Mouse (Mus musculus): ENCODE data around the gene Plagl2. TPM values are rescaled to one million over a fixed set of nuclear protein-coding genes. Genes with fewer than 3 reads are reported as not detected.

The Plagl2 gene
- polyA plus RNA-seq, 1 experiment, result 14.5 TPM

DNA sequence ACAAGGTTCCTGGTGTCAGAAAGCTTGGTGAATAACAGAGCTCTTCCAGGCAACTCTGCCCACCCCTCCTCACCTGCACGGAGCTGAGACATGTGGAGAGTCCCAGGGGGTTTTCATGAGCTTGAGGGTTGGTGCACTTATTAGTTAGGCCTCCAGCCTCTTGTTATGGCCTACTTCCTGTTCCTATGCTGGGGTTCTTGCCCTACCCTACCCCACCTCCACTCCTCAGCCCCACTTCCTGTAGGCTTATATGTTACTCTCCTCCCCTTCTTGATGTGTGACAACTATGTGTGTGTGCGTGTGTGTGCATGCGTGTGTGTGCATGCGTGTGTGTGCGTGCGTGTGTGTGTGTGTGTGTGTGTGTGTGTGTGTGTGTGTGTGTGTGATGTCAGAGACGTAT, 21.8 kb upstream of the Plagl2 start:
- TF ChIP-seq CTCF (IDR thresholded peaks at IDR 0.05; ENCODE audit: borderline replicate concordance, extremely low read depth, insufficient read depth, insufficient read length), result no peak
- TF ChIP-seq POLR2A (IDR thresholded peaks at IDR 0.05; ENCODE audit: borderline replicate concordance, extremely low read depth, insufficient read depth, insufficient read length, poor library complexity, severe bottlenecking), result no peak
- DNase-seq (ENCODE audit: low read depth), result no peak

DNA sequence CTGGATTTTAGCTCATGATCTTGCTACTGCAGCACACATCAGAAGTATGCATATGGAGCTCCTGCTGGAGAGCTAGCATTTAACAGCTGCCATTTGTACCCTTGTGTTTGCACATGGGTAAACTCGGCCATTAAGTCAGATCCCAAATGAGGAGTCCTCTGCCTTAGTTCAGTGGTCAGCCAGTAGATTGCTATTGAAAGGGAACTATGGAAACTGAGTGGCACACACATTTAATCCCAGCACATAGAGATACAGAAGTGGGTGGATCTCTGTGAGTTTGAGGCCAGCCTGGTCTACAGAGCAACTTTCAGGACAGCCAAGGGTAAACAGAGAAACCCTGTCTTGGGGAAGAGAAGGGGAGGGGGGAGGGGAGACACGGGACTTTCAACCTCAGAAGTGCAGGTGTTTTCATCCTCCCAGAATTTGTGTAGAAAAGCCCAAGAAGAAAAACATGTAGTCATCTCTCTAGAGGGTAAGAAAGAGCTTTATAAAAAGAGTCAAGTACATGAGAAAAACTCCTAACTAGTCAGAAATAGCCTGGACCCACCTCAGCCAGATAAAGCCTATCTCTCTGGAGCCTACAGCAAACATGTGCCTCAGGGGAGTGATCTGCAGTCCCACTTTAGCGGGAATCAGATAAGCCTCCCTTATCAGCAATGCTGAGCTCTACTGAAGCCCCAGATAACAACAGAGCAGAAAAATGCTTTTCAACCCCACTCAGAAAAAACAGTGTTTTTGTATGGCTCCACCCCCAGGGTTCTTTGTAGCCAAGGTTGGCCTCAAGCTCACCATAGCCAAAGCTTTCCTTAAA, 18.8 kb upstream of the Plagl2 start:
- DNase-seq (ENCODE audit: low read depth), result no peak
- TF ChIP-seq POLR2A (IDR thresholded peaks at IDR 0.05; ENCODE audit: borderline replicate concordance, extremely low read depth, insufficient read depth, insufficient read length, poor library complexity, severe bottlenecking) (no peak), CTCF (IDR thresholded peaks at IDR 0.05; ENCODE audit: borderline replicate concordance, extremely low read depth, insufficient read depth, insufficient read length) (no peak)

DNA sequence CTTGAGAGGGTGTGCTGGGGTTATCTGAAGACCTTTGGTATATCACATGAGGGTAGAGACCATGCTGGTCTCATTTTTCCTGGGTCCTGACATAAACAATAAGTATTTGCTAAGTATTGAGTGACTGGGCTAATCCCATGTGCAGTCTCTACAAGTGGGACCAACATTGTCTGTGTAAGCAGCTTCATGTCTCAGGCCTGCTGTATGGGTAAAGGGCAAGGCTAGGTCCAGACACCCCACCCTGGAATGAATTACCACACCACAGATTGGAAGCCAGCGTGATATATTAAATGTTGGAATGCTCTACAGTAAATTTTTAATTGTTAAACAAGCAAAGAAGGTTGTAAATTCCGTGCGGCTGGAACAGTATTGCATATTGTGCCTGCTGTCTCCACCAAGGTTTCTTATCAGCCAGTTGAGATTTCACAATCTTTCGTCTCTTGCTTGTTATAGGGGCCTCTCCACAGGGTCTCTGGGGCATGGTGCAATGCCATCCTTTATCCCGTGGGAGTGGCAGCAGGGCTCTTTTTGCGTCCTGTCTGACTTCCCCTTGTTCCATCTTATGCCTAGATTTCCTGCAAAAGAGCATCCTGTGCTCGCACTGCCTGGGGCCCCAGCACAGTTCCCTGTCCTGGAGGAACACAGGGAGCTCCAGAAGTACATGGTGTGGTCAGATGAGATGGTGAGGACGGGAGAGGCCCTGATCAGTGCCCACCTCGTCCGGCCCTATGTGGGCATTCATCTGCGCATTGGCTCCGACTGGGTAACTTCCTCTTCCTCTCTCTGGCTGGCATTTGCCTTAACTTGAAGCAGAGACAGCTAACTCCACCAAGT, 18.0 kb upstream of the Plagl2 start:
- no peak for DNase-seq (ENCODE audit: low read depth)
- TF ChIP-seq CTCF (IDR thresholded peaks at IDR 0.05; ENCODE audit: borderline replicate concordance, extremely low read depth, insufficient read depth, insufficient read length) (no peak), POLR2A (IDR thresholded peaks at IDR 0.05; ENCODE audit: borderline replicate concordance, extremely low read depth, insufficient read depth, insufficient read length, poor library complexity, severe bottlenecking) (no peak)

DNA sequence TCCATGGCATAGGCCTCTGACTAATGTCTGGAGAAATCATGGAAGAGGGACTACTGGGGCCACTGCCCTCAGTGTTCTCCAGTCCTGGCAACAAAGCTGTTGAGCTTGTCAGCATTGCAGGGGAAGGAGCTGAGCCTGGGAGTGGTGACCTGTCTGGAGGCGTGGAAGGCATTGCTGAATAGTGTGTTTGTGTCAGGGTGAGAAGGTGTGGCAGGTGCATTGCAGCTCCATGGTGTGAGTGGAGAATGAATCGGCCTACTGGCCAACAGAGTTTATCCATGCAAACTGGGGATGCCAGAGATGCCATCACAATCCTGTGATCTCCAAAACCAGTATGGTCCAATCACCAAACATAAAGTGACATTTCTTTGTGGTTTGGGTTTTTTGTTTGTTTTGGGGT, 15.4 kb upstream of the Plagl2 start:
- TF ChIP-seq POLR2A (IDR thresholded peaks at IDR 0.05; ENCODE audit: borderline replicate concordance, extremely low read depth, insufficient read depth, insufficient read length, poor library complexity, severe bottlenecking) (no peak), CTCF (IDR thresholded peaks at IDR 0.05; ENCODE audit: borderline replicate concordance, extremely low read depth, insufficient read depth, insufficient read length) (no peak)
- no peak for DNase-seq (ENCODE audit: low read depth)

DNA sequence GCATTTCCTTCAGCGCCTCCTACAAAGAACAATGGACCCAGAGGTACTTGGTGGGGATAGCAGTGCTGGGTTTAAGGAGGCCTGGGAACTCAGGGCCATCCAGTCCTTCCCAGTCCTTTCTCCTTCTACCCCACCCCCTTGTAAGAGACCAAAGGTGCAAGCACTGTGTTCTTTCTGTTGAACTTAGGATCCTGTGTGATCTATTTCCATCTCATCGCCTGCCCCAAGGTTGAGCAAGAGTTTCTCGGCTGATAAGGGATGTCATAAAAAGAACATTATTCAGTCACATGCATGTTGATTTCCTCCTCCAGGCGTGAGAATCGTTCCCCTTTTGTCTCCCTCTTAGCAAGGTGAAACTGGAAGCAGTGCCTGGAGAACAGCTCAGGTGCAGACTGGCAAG, 8.5 kb upstream of the Plagl2 start:
- no peak for TF ChIP-seq POLR2A (IDR thresholded peaks at IDR 0.05; ENCODE audit: borderline replicate concordance, extremely low read depth, insufficient read depth, insufficient read length, poor library complexity, severe bottlenecking)
- TF ChIP-seq CTCF (IDR thresholded peaks at IDR 0.05; ENCODE audit: borderline replicate concordance, extremely low read depth, insufficient read depth, insufficient read length), result no peak

DNA sequence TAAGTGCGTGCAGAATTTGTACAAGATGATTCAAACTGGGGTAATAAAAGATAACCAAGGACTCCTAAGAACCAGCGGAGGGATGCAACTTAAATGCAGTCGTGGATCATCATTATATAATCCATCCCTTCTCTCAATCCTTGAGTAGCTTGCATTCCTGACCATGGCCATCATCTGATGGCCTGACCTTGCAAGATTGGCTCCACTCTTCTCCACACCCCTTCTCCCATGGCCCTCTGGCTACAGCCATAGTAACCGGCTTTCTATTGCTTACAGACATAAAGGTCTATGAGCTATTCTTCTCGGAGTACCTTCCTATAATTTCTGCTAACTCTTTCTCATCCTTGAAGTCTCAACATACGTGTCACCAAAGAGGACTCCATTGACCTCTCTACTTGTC, 930 bp upstream of the Plagl2 start:
- no peak for DNase-seq (ENCODE audit: low read depth)
- TF ChIP-seq POLR2A (IDR thresholded peaks at IDR 0.05; ENCODE audit: borderline replicate concordance, extremely low read depth, insufficient read depth, insufficient read length, poor library complexity, severe bottlenecking), result no peak
- TF ChIP-seq CTCF (IDR thresholded peaks at IDR 0.05; ENCODE audit: borderline replicate concordance, extremely low read depth, insufficient read depth, insufficient read length), result no peak

More for the DNA sequence above, 8.5 kb upstream of the Plagl2 start:
- DNase-seq (ENCODE audit: low read depth), result no peak

DNA sequence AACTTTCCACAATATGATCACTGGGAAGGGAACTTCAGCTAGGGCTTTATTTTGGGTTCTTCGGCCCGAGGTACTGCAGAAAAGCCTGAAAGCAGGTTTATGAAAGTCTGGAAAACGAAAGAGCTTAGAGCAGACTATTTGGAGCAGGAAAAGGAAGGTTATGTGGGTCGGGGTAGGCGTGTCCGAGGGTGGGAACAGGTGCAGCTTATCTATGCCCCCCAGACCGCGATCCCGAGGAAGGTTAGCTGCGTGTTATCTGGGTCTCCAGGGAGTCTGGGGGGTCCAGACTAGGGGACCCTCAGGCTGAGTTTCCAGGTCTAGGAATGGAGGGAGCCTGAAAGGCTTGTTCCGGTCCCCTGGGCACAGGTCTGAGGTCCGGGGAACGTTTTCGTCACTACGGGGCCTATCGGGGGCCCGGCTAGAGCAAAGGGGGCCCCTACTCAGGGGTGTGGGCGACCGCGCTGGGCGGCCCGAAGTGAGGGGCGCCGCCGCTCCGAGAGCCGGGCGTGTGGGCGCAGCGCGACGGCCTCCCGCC, 458 bp downstream of the Plagl2 start:
- TF ChIP-seq POLR2A (IDR thresholded peaks at IDR 0.05; ENCODE audit: borderline replicate concordance, extremely low read depth, insufficient read depth, insufficient read length, poor library complexity, severe bottlenecking), result no peak
- TF ChIP-seq CTCF (IDR thresholded peaks at IDR 0.05; ENCODE audit: borderline replicate concordance, extremely low read depth, insufficient read depth, insufficient read length), result no peak
- DNase-seq (ENCODE audit: low read depth), result peak; percentile 30

DNA sequence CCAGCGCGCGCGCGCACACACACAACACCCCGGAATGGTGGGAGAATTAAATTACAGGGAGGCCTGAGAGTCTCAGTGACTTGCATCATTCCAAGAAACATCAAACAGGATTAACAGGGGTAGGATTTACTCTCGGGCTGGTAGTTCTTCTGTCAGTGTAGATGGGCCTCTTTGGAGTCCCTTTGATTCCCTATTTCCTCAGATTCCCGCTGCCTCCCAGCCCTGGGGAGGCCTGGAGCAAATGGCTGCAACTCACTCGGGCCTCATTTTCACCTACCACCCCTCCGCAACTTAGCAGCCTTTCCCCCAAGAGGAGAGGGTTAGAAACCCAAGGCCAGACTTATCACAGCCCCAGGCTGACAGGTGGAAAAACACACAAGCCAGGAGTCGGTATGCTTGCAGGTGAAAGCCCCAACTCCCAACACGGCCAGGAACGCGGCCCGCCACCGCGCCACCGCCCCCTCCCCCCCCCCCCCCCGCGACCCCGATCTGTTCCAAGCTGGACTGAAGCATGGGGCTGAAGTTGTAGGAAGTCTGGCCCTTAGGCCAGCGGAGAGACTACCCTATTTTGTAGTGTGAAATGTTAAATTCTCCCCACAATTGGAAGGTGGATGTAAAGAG, 1.3 kb downstream of the Plagl2 start:
- TF ChIP-seq CTCF (IDR thresholded peaks at IDR 0.05; ENCODE audit: borderline replicate concordance, extremely low read depth, insufficient read depth, insufficient read length) (no peak), POLR2A (IDR thresholded peaks at IDR 0.05; ENCODE audit: borderline replicate concordance, extremely low read depth, insufficient read depth, insufficient read length, poor library complexity, severe bottlenecking) (no peak)
- peak; percentile 55 for DNase-seq (ENCODE audit: low read depth)

DNA sequence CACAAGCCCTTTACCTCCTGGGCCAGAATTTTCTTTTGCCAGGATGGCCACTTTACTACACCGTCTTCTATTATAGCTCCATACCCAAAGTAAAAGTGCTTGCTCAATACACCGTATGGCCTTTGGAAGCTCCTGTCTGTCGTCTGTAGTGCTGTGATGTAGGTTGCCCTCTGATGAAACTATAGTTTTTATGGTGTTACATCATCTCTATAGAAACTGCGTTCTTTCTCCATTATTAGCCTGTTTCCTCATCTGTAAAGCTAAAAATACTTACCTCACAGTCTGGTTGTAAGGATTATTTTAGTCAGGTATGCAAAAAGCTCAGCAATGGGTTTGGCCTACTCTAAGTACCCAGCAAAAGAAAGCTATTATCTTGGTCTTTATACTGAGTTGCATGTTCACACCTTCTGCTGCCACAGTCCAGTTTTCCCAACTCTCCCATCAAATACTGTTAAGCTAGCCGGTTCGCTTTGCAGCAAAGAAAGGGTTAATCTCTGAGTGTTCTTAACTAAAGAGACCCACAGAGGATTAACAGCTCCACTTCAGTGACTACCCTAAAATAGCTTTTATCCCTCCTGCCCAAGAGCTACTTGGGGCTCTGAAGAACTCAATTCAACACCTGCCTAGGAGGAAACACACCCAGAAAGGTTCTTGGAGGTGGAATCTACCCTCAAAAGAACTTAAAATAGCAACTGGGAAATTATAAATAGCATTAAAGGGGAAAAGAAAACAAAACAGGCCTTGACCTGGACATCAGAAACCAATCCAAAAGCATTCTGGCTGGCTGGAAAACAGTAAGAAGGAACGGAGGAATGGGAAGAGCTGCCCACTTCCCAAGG, 2.0 kb downstream of the Plagl2 start:
- TF ChIP-seq CTCF (IDR thresholded peaks at IDR 0.05; ENCODE audit: borderline replicate concordance, extremely low read depth, insufficient read depth, insufficient read length), result no peak
- no peak for TF ChIP-seq POLR2A (IDR thresholded peaks at IDR 0.05; ENCODE audit: borderline replicate concordance, extremely low read depth, insufficient read depth, insufficient read length, poor library complexity, severe bottlenecking)

DNA sequence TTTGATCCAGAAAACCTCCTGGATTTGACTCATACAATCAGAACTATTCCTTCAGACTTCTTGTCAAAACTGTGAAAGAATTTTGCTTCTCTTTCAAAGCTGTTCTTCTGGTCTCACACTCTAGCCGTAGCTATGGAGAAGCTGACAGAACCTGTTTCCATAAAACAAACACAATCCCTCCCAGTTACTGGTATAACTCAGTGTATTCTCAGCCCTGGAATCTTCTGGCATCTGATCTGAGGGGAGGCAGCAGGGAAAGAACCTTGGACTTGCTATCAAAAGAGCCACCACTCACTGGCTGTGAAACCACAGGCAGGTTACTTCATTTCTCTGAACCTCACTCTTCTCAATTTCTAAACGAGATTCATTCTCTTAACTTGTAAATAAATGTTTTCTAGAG, 2.8 kb downstream of the Plagl2 start:
- TF ChIP-seq CTCF (IDR thresholded peaks at IDR 0.05; ENCODE audit: borderline replicate concordance, extremely low read depth, insufficient read depth, insufficient read length), result no peak
- TF ChIP-seq POLR2A (IDR thresholded peaks at IDR 0.05; ENCODE audit: borderline replicate concordance, extremely low read depth, insufficient read depth, insufficient read length, poor library complexity, severe bottlenecking), result no peak
- DNase-seq (ENCODE audit: low read depth), result no peak

More for the DNA sequence above, 2.0 kb downstream of the Plagl2 start:
- no peak for DNase-seq (ENCODE audit: low read depth)

Measured in brain, embryonic 14.5 days (tissue).